Mouse (Mus musculus): ENCODE measurements at regions not wholly inside any gene's neighbourhood (a gene's known extent, or its start where the extent isn't known, plus 50 kb on each side); places are given as distances from the start of the nearest gene placed in this dataset.

GRCm38 (mm10) chr11:56442381-56442780, 401.6 kb upstream of the Nmur2 start:
- no peaks in the 10 kb centered on the region for H3K27me3 ChIP-seq
- no peak overlapping the region for H3K4me2 ChIP-seq (replicated peaks)
- no peak for ATAC-seq (ENCODE audit: low FRiP score, low read depth)
- no peak overlapping the region for H3K9ac ChIP-seq (replicated peaks)
- no peak overlapping the region for H3K4me3 ChIP-seq
- H3K36me3 ChIP-seq, result no peaks in the 10 kb centered on the region
- 81% methylated on average over 3 of the region's 3 CpGs for WGBS
- no peaks in the 10 kb centered on the region for H3K4me1 ChIP-seq
- no peaks in the 10 kb centered on the region for H3K9me3 ChIP-seq
- H3K27ac ChIP-seq (replicated peaks), result no peak overlapping the region

DNA sequence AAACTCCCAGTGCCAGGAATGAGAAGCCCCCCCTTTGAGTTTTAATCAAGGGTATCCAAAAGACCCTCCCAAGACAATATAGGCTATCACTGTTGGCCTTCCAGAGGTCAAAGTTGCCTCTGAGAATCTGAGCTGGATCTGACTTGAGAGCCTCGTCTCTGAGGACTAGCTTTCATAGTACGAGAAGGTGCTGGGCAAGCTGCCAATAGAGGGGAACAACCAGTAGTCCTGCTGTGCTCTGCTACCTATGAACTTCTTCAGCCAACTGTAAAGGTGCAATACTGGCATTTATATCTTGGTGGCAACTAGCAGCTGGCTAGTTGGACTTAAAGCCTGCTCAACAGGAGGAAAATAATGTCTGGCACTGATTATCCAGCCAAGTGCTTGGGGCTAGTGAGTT, 400.3 kb upstream of the Nmur2 start:
- H3K4me3 ChIP-seq, result no peak overlapping the region
- 64% methylated on average over 2 of the region's 2 CpGs for WGBS
- no peak overlapping the region for H3K4me2 ChIP-seq (replicated peaks)
- ATAC-seq (ENCODE audit: low FRiP score, low read depth), result no peak
- no peaks in the 10 kb centered on the region for H3K36me3 ChIP-seq
- H3K9me3 ChIP-seq, result no peaks in the 10 kb centered on the region
- H3K27me3 ChIP-seq, result no peaks in the 10 kb centered on the region
- H3K27ac ChIP-seq (replicated peaks), result no peak overlapping the region
- H3K4me1 ChIP-seq, result no peaks in the 10 kb centered on the region
- no peak overlapping the region for H3K9ac ChIP-seq (replicated peaks)

- no peak for ATAC-seq (ENCODE audit: low FRiP score, low read depth)
- Histone ChIP-seq H3K4me2 (replicated peaks) (no peak overlapping the region), H3K9me3 (no peaks in the 10 kb centered on the region), H3K36me3 (no peaks in the 10 kb centered on the region), H3K27ac (replicated peaks) (no peak overlapping the region), H3K4me1 (no peaks in the 10 kb centered on the region), H3K27me3 (no peaks in the 10 kb centered on the region), H3K4me3 (no peak overlapping the region), H3K9ac (replicated peaks) (no peak overlapping the region)
- WGBS, result 87% methylated on average over 3 of the region's 3 CpGs
These were observed 390.3 kb upstream of the Nmur2 start for GRCm38 (mm10) chr11:56431089-56431488.

DNA sequence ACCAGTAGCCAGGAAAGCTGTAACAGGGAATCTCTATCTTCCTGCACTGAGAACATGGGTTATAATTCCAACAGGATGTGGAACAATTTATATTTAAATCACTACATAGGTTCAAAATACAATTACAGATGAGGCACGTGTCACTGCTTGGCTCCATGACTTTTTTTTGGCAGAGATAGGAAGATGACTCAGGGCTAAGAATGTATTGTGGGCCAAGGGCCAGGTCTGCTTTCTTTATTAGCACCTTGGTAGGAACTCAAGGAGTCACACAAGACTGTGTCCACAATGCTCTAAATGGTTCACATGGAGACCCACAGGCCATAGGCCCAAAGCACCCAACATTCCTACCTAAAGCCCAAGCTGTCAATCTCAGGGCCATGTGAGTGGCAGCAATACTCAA, 344.0 kb upstream of the Nmur2 start:
- no peak for ATAC-seq (ENCODE audit: low FRiP score, low read depth)
- H3K4me1 ChIP-seq, result no peaks in the 10 kb centered on the region
- no peak overlapping the region for H3K9ac ChIP-seq (replicated peaks)
- no peak overlapping the region for H3K4me3 ChIP-seq
- H3K9me3 ChIP-seq, result no peaks in the 10 kb centered on the region
- 73% methylated on average over 1 of the region's 1 CpGs for WGBS
- no peaks in the 10 kb centered on the region for H3K27me3 ChIP-seq
- H3K4me2 ChIP-seq (replicated peaks), result no peak overlapping the region
- H3K36me3 ChIP-seq, result no peaks in the 10 kb centered on the region
- H3K27ac ChIP-seq (replicated peaks), result no peak overlapping the region

GRCm38 (mm10) chr11:56377535-56377934, 336.7 kb upstream of the Nmur2 start:
- no peak for ATAC-seq (ENCODE audit: low FRiP score, low read depth)

GRCm38 (mm10) chr11:56374329-56374728, 333.5 kb upstream of the Nmur2 start:
- Histone ChIP-seq H3K36me3 (no peaks in the 10 kb centered on the region), H3K27me3 (no peaks in the 10 kb centered on the region), H3K9ac (replicated peaks) (no peak overlapping the region), H3K4me3 (no peak overlapping the region), H3K27ac (replicated peaks) (no peak overlapping the region), H3K9me3 (no peaks in the 10 kb centered on the region), H3K4me1 (no peaks in the 10 kb centered on the region), H3K4me2 (replicated peaks) (no peak overlapping the region)
- 79% methylated on average over 6 of the region's 6 CpGs for WGBS
- no peak for ATAC-seq (ENCODE audit: low FRiP score, low read depth)

More at GRCm38 (mm10) chr11:56377535-56377934, 336.7 kb upstream of the Nmur2 start:
- no peak overlapping the region for H3K4me3 ChIP-seq
- no peak overlapping the region for H3K9ac ChIP-seq (replicated peaks)
- H3K27ac ChIP-seq (replicated peaks), result no peak overlapping the region
- no peaks in the 10 kb centered on the region for H3K4me1 ChIP-seq
- no peaks in the 10 kb centered on the region for H3K36me3 ChIP-seq
- H3K27me3 ChIP-seq, result no peaks in the 10 kb centered on the region
- 74% methylated on average over 5 of the region's 5 CpGs for WGBS
- H3K4me2 ChIP-seq (replicated peaks), result no peak overlapping the region
- no peaks in the 10 kb centered on the region for H3K9me3 ChIP-seq

DNA sequence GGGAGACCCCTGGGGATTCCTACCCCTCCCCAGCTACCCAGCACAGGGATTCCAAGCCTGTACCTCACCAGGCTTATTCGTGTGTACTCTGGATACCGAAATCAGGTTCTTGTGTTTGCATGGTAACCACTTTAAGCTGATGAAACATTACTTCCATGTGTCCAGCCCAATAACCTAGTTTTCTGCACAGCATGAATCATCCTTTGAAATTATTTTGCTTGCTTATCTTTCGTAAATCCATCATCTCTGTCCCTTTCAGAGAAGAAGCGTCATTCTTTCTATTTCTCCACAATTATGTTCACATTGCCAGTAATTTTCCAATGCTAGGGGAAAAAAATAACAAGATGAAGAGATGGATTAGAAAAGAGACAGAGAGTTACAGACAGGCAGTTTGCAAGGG, 332.8 kb upstream of the Nmur2 start:
- Histone ChIP-seq H3K27me3 (no peaks in the 10 kb centered on the region), H3K9ac (replicated peaks) (no peak overlapping the region), H3K4me2 (replicated peaks) (no peak overlapping the region), H3K9me3 (no peaks in the 10 kb centered on the region), H3K27ac (replicated peaks) (no peak overlapping the region), H3K4me3 (no peak overlapping the region), H3K4me1 (no peaks in the 10 kb centered on the region), H3K36me3 (no peaks in the 10 kb centered on the region)
- ATAC-seq (ENCODE audit: low FRiP score, low read depth), result no peak
- WGBS, result 73% methylated on average over 4 of the region's 4 CpGs

- H3K9me3 ChIP-seq, result no peaks in the 10 kb centered on the region
- WGBS, result 67% methylated on average over 2 of the region's 2 CpGs
- no peaks in the 10 kb centered on the region for H3K27me3 ChIP-seq
- no peak overlapping the region for H3K4me3 ChIP-seq
- no peak overlapping the region for H3K4me2 ChIP-seq (replicated peaks)
- no peaks in the 10 kb centered on the region for H3K36me3 ChIP-seq
- H3K9ac ChIP-seq (replicated peaks), result no peak overlapping the region
- H3K27ac ChIP-seq (replicated peaks), result no peak overlapping the region
- ATAC-seq (ENCODE audit: low FRiP score, low read depth), result no peak
- H3K4me1 ChIP-seq, result no peaks in the 10 kb centered on the region
These were observed 316.9 kb upstream of the Nmur2 start for GRCm38 (mm10) chr11:56357690-56358089.

- no peak for ATAC-seq (ENCODE audit: low FRiP score, low read depth)
- WGBS, result 66% methylated on average over 7 of the region's 7 CpGs
- H3K9me3 ChIP-seq, result no peaks in the 10 kb centered on the region
These were observed 311.1 kb upstream of the Nmur2 start for GRCm38 (mm10) chr11:56351798-56352366.

GRCm38 (mm10) chr11:56351231-56351630, 310.4 kb upstream of the Nmur2 start:
- ATAC-seq (ENCODE audit: low FRiP score, low read depth), result no peak
- H3K4me2 ChIP-seq (replicated peaks), result no peak overlapping the region
- no peak overlapping the region for H3K9ac ChIP-seq (replicated peaks)
- H3K36me3 ChIP-seq, result no peaks in the 10 kb centered on the region
- 75% methylated on average over 1 of the region's 1 CpGs for WGBS
- H3K27me3 ChIP-seq, result no peaks in the 10 kb centered on the region
- no peaks in the 10 kb centered on the region for H3K4me1 ChIP-seq
- no peaks in the 10 kb centered on the region for H3K9me3 ChIP-seq
- no peak overlapping the region for H3K27ac ChIP-seq (replicated peaks)
- no peak overlapping the region for H3K4me3 ChIP-seq

More at GRCm38 (mm10) chr11:56351798-56352366, 311.1 kb upstream of the Nmur2 start:
- H3K4me1 ChIP-seq, result no peaks in the 10 kb centered on the region
- no peak overlapping the region for H3K4me2 ChIP-seq (replicated peaks)
- no peak overlapping the region for H3K4me3 ChIP-seq
- no peaks in the 10 kb centered on the region for H3K27me3 ChIP-seq
- no peaks in the 10 kb centered on the region for H3K36me3 ChIP-seq
- H3K27ac ChIP-seq (replicated peaks), result no peak overlapping the region
- no peak overlapping the region for H3K9ac ChIP-seq (replicated peaks)

GRCm38 (mm10) chr11:56349766-56350165, 309.0 kb upstream of the Nmur2 start:
- no peaks in the 10 kb centered on the region for H3K36me3 ChIP-seq
- H3K4me1 ChIP-seq, result no peaks in the 10 kb centered on the region
- no peak overlapping the region for H3K4me2 ChIP-seq (replicated peaks)
- no peak for ATAC-seq (ENCODE audit: low FRiP score, low read depth)
- no peak overlapping the region for H3K9ac ChIP-seq (replicated peaks)
- H3K9me3 ChIP-seq, result no peaks in the 10 kb centered on the region
- no peak overlapping the region for H3K27ac ChIP-seq (replicated peaks)
- H3K4me3 ChIP-seq, result no peak overlapping the region
- H3K27me3 ChIP-seq, result no peaks in the 10 kb centered on the region
- WGBS, result 88% methylated on average over 3 of the region's 3 CpGs

DNA sequence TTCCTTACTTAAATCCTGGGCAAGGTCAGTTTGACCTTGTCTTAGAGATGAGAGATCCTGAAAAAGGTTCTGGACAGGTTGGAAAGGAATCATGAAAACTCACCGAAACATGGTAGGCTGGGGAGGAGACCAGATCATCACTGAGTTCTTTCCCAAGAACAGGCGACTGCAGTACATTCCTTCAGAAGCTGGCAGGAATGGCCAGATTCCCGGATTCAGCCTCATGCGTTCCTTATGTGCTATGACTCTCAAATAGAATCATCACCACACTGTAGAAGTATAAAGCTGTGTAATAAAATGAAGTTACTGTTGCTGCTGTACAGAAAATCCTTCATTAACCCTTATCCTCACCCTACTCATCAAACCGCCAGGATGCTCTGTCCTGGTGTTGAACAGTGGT, 307.6 kb upstream of the Nmur2 start:
- no peak for ATAC-seq (ENCODE audit: low FRiP score, low read depth)
- Histone ChIP-seq H3K36me3 (no peaks in the 10 kb centered on the region), H3K9me3 (no peaks in the 10 kb centered on the region), H3K27me3 (no peaks in the 10 kb centered on the region), H3K4me3 (no peak overlapping the region), H3K4me1 (no peaks in the 10 kb centered on the region), H3K9ac (replicated peaks) (no peak overlapping the region), H3K4me2 (replicated peaks) (no peak overlapping the region), H3K27ac (replicated peaks) (no peak overlapping the region)
- WGBS, result 92% methylated on average over 5 of the region's 5 CpGs

- Histone ChIP-seq H3K36me3 (no peaks in the 10 kb centered on the region), H3K4me1 (no peaks in the 10 kb centered on the region; the same call in 1 of the 2 replicates), H3K27ac (replicated peaks) (no peak overlapping the region), H3K9me3 (no peaks in the 10 kb centered on the region), H3K9ac (replicated peaks) (no peak overlapping the region), H3K4me2 (replicated peaks) (no peak overlapping the region), H3K27me3 (no peaks in the 10 kb centered on the region), H3K4me3 (no peak overlapping the region)
- ATAC-seq (ENCODE audit: low FRiP score, low read depth), result no peak
- WGBS, result 86% methylated on average over 5 of the region's 5 CpGs
These were observed 302.3 kb upstream of the Nmur2 start for GRCm38 (mm10) chr11:56343083-56343482.

All from midbrain, embryonic 12.5 days (tissue).